Mouse (Mus musculus) ovary, adult 18-20 months (tissue): ENCODE results near the gene Prr15l.

Source experiments
- DNase-seq: peaks from one replicate; pipeline ENCODE4 v3.0.0; 2022; ENCODE audit warnings: low spot score, mixed read lengths

The Prr15l gene

DNA sequence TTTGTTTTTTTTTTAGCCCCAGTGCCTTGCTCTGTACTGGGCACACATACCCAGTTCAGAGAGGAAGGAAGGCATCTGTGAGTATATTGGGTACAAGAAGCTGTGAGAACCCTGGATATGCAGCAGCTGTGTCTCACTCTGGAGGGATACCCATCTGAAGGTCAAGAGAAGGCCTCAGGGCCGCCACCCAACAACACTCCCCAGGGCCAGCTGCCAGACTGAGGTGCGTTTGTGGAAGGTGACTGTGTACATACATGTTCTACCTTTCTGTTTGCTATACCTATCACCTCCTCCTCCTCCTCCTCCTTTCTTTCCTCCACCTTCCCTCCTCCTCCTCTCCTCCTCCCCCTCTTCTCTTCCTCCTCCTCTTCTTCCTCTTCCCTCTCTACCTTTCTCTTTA, at the start of gene Prr15l:
Gene Prr15l (plus strand): TSS at position 17 of the 400 bp plus-strand sequence.
- no peak for DNase-seq

GRCm38 (mm10) chr11:96878715-96879114, 49.2 kb upstream of the Prr15l start:
- no peak for DNase-seq

GRCm38 (mm10) chr11:96879359-96879758, 48.5 kb upstream of the Prr15l start:
- DNase-seq: no peak

DNA sequence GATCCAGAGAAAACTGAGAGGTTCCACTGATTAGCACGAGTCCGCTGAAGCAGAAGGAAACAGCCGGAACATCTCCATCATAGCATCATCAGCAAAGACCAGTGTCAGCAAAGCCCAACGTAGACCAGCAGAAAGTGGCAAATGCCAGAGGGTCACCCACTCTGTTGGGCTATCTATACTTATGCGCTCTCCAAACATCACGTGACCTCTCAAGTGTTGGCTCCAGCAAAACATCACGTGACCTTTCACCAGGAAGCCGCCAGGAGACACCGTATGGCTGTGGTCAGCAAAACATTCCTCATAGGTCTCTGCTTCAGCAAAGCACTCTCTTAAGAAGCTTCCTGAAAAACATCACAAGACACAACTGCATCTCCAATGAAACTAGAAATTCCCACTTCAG, 47.6 kb upstream of the Prr15l start:
- DNase-seq: no peak

GRCm38 (mm10) chr11:96885901-96886340, 42.0 kb upstream of the Prr15l start:
- no peak for DNase-seq

DNA sequence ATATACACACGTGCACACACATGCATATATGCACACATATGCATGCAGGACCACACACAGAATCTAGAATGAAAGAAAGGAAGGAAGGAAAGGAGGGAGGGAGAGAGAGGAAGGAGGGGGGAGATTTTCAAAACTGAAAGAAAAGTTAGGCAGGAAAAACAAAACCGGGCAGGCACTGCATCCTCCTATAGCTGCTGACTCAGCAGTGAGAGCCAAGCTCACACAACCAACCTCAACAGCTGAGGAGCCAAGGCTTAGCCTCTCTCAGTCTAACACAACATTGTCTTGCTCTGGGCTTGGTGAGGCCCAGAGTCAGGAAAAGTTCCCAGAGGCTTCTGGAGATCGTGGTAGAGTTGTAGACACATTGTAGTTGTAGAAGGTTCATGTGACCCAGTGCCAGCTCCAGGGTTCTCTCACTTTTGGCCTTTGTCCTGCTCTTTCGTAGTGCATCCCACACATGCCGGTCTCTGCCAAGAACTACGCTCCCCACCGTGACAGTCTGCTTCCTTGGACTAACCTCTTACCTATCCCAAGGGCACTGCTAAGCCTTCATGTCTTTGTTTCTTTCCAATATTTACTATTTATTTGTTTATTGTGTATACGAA, 40.9 kb upstream of the Prr15l start:
- no peak for DNase-seq

GRCm38 (mm10) chr11:96891784-96892527, 35.9 kb upstream of the Prr15l start:
- no peak for DNase-seq

DNA sequence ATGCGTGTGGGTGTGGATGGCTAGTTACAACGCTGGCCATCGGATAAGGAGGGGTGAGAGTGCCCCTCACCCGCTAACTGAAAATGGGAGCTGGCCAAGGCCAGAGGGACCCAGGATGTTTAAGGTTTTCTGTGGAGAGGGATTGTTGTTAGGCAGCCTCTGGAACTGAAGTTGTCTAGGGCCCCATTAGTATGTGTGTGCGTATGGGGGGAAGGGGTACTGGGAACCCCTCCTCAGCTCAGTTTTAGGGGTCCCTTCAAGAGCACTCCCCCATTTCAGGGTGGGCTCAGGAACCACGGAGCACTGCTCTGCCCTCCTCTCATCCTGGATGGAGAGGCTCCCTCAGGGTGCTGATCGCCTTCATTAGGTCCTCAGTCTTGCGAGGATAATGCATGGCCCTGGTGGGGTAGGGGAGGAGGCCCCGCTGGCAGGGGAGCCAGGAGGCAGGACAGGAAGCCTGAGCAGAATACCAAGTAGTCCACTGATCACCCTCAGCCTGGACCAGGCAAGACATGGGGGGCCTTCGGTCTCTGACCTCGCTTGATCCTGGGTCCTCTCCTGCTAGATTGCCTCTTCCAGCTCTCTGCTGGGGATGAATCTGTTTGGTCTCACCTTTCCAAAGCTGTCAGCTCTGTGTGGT, 34.6 kb upstream of the Prr15l start:
- DNase-seq: no peak

DNA sequence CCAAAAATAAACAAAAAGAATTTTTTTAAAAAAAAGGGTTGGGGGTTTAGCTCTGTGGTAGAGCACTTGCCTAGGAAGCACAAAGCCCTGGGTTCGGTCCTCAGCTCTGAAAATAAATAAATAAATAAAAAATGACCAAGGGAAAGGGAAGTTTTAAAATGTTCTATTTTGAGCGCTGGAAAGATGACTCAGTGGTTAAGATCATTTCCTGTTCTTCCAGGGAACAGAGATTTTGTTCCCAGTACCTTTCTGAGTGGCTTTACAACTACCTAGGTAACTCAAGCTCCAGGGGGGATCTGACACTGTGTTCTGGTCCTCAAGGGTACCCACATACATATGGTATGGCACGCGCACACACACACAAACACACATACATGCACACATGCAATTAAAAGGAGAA, 32.0 kb upstream of the Prr15l start:
- no peak for DNase-seq

DNA sequence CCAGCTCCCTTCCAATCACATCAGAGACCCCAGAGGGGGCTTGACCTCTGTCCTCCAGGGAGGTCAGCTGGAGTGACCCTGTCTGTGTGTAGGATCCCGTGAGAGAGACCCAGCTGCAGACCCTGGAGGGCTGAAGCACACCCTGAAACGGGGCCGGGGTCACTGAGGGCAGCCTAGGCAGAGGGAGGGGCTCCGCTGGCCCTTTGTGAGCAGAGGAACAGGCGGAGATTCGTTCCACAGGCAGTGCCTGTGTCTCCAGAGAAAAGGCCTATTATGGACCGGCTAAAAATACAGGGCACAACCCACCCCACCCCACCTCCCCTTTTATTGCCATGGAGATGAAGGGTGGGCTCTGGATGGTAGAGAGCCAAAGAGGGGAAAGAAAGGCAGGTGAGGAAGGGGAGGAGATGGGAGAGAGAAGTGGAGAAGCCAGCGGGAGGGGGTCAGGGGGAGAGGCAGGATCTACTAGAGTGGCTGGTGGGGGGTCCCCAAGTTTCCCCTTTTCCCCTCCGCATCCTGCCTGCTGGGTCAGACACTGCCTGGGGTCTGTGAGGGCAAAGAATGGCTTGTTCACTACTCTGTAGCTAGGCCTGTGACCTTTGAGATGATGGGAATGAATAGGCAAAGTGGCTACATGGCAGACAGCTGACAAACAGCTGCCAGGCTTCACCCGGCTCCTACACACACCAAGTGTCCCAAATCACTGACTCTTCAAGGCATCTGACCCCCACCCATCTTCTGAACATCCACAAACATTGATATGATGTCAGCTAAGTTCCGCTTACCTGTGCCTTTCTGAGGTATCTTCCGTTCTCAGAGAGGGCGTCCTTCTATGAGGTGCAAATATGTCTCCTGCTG, 28.2 kb upstream of the Prr15l start:
- no peak for DNase-seq

DNA sequence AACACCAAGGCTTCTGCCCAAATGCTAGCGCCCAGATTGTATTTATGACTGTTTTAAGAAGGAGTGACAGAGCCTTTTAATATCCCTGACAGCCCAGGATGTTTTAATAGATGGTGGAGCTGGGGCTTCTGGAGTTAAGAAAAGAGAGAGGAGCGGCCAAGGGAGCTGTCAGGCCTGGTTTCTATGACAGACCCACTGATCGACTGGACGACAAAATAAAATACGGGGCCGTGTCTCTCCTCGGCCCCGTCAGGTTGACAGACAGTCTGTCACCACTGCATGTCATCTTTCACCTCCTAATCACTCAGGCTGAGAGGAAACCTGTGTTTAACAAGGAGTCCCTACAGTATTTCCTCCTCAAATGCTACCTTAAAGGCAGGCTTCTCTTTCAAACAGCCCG, 26.6 kb upstream of the Prr15l start:
- no peak for DNase-seq

GRCm38 (mm10) chr11:96902639-96903635, 25.0 kb upstream of the Prr15l start:
- no peak for DNase-seq

GRCm38 (mm10) chr11:96906431-96907161, 21.3 kb upstream of the Prr15l start:
- DNase-seq: no peak

GRCm38 (mm10) chr11:96908594-96908993, 19.3 kb upstream of the Prr15l start:
- DNase-seq: no peak

- DNase-seq: no peak
Observed at GRCm38 (mm10) chr11:96910003-96910402, 17.9 kb upstream of the Prr15l start.

DNA sequence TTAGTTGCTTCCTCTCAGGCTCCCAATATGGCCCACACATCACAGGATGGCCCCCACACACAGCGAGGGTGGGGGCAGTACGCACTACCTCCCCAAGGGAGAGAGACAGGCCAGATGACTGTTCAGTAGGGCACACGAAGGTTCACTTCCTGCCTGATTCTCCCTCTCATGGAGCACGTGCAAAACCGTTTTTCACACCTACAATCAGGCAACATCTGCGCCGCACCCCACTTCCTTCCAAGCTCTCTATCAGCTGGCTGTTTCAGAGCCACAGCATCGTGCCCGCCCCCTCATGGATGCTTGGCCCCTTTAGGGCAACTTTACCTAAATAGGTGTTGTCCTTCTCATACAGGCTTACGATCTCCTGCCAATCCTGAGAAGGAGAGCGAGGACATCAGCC, 15.2 kb upstream of the Prr15l start:
- no peak for DNase-seq

DNA sequence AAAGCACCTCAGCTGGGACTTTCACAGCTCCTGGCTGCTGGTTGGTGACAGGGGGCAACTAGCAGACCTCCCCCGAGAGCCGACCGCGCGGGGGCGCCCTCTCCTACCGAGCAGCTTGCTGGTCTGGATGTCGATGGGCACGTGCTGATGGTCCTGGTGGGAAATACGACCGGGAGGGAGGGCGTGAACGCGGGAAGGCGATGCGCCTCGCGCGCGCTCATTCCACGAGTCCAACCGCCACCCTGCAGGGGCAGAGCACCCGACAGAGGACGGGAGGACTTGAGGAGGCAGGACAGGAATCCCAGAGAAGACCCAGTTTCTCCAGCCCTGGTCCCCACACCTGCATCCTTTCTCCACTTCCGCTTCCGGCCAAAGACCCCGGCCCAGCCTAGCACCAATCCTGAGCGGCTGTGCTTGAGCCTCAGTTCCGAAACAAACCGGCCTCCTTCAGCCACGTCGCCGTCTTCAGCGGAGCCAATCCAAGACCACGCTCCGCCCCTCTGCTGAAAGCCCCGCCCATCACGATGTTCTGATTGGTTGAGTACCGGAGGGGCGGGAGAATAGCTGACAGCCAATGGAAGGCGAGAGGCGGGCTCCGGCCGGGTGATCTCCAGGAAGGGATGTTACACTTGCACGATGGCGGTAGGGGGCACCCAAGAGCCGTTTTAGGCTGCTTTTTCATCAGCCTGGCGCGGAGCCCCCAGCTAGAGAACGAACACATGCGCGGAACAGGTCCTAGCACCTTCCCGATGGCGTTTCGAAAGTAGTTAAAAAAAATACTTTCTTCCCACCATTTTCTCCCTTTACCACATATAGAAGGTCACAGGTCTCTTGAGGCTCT, 11.6 kb upstream of the Prr15l start, which contains the start of gene Cdk5rap3:
Gene Cdk5rap3 (minus strand): TSS at position 453 of the 841 bp plus-strand sequence.
- DNase-seq: peak; percentile 98

GRCm38 (mm10) chr11:96916885-96917396, 11.0 kb upstream of the Prr15l start:
- no peak for DNase-seq

GRCm38 (mm10) chr11:96917415-96917814, 10.5 kb upstream of the Prr15l start:
- no peak for DNase-seq
